Mouse (Mus musculus): ENCODE data around the gene Timm44.

GRCm38 (mm10) chr8:4292738-4293137 is 17.0 kb upstream of the Timm44 start:
- TF ChIP-seq CTCF (IDR thresholded peaks at IDR 0.05; ENCODE audit: low read depth) = no peak
- TF ChIP-seq EP300 (IDR thresholded peaks at IDR 0.05; ENCODE audit: low read depth) = no peak
